Mouse (Mus musculus) urinary bladder, postnatal 36 days (tissue): Measurements from ENCODE around the gene Eif5b.
"Not testable (repeated sequence)": the region's sequence is repeated elsewhere in the genome, so short reads cannot be mapped to it uniquely, and the experiment has no call there.

ENCODE experiments used
- DNase-seq, 2 experiments: peaks; one replicate each; pipeline ENCODE4 v3.0.0; 2022; ENCODE audit warnings: low spot score in 2 of 2, mixed read lengths in 1 of 2

The Eif5b gene

DNA sequence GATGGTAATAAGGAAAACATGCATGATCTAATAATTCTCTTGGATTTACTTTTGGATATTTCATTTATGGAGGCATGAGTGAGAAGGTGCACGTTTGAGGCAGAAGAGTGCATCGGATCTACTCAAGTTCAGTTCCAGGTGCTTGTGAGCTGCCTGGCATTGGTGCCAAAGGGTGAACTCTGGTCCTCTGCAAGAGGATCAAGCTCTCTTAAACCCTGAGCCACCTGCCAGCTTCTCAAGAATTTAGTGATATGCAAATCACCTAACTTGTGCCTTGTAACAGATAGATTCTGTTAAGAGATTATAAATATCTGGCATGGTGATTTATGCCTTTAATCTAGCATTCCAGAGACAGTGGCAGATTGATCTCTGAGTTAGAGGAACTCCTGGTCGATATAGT is 5.2 kb downstream of the Eif5b start:
- DNase-seq: no peak

DNA sequence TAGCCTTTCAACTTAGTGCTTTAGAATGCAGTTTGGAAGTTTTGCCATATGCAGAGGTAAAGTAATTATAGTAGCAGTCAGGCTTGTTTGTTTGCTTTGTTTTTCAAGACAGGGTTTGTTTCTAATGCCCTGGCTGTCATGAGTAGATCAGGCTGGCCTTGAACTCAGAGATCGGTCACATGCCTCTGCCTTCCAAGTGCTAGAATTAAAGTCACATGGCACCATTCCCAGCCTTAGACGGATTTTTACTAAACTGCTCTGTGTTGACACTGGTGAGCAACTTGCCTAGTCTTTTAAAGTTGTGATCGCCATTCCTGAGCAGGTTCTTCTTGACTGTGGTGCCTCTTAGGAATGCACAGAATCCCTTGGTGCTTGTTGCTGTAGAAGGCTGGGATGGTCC is 8.9 kb downstream of the Eif5b start:
- DNase-seq: no peak

DNA sequence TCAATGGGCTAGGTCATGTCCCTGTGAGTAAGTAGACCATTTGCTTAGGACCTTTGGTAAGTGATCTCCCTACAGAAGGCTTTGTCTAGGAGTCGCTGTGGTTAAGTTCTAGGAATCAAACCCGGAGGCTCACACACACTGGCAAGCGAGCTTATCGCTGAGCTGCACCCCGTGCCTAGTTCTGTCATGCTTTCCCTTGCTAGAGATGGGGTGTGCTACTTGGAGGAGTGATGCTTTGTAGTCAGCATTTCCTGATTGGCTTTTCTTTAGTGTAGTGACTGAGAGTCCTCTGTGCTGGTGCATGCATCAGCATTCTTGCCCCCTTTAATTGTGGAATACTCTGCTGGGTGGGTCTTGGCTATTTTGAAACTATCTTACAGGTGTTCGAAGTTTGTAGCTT is 13.8 kb downstream of the Eif5b start:
- no peak for DNase-seq

DNA sequence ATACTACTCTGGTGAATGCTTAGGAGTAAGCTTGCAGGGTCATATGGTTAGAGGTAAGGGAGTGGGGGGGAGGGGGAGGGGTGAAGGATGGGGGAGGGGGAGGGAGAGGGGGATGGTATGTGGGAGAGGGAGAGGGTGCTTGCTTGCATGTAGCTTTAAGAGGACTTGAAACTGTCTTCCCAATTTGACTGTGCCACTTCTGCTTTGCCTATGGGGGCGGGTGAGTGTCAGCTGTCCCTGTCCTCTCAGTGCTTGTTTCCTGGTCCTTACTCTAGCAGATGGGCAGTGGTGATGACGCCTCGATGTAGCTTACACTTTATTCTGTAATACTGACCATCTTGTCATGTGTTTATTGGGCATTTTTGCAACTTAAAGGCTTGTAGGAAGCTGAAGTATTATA is 14.3 kb downstream of the Eif5b start:
- no peak for DNase-seq

DNA sequence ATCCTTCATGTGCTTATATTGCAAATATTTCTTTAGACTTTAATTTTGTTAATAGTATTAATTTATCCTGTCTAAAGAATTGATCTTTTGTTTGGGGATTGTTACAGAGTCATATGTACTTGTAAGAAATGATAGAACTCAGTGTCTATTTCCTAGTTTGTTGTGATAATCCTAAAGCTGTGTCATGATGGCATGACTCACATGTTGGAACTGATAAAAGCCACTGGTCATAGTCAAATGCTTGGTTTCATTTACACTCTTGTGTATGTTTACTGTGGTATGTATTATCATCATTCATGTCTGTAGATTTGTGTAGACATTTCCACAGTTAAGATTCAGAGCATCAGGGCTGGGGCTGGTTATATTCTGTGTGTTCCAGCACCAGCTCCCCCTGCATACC is 14.7 kb downstream of the Eif5b start:
- no peak for DNase-seq

DNA sequence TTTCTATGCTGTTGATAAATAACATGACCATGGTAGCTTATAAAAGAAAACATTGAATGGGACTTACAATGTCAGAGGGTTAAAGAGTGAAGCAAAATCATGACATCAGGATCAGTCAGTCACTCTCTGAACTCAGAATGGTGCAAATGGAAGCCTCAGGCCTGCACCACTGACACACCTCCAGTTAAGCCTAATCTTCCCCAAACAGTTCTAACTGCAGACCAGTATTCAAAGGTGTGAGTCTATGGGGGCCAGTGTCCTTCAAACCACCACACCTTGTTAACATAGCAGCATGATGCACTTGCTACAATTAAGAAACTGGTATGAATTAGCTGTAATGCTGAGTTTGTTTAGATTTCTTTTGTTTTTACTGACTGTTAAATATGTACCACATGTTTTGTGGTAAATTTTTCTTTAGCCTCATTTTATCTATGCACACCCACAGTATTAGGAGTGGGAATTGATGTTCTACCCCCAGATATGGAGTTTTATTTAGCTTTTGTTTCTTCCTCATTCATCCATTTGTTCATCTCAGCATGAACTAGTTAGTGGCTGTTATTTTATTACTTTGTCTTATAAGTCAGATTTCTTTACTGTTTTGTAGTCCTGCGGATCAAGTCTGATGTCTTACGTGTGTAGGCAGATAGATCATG is 16.9 kb downstream of the Eif5b start:
- no peak for DNase-seq

DNA sequence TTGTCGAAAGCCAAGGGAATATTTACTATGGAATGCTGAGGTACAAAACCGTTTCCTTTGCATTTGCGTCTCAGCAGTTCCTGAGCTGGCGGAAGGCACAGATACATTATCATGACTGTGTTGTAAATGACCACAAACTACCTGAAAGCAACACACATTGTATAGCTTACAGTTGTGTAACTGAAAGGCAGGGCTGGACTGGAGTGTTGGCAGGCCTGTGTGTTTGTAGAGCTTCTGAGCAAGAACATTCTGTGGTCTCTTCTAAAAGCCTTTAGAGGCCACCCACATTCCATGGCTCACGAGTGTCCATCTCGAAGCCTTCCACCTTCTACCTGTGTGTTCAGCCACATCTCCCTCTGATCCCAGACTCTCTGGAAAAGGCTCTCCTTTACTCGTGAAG is 29.5 kb downstream of the Eif5b start:
- DNase-seq: no peak

- DNase-seq: no peak
These were observed 33.6 kb downstream of the Eif5b start for GRCm38 (mm10) chr1:38031391-38031790.

GRCm38 (mm10) chr1:38035521-38035920 is 37.7 kb downstream of the Eif5b start:
- no peak for DNase-seq

DNA sequence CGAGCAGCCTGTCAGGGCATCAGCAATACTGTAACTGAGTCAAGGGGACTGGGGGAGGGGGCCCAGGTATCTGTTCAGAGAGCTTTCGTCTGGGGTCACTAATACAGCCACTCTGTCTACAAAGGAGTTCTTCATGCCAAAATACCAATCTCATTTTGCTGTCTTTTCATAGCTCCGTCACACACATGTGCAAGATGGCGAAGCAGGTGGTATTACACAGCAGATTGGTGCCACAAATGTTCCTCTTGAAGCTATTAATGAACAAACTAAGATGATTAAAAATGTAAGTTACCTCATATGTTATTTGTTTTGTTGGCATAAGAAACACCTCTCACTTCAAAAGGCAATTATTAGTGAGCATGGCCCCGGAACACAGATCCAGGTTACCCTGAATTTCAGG is 39.6 kb downstream of the Eif5b start:
- no peak for DNase-seq

DNA sequence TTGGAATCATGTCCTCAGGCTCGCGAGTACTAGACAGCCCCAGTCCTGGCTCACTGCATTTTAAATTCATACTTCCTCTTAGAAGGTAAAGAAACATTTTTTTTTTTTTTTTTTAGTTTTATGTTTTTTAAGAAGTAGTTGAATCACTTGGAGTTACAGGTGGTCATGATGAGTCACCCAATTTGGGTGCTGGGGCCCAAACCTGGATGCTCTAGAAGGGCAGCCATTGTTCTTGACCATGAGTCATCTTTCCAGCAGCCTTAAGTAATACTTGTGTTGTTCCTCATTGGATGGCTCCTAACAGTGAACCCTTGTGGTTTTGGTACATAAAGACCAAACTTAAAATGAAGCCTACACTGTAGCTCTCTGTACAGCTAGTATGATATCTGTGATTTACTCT is 41.1 kb downstream of the Eif5b start:
- DNase-seq: no peak

DNA sequence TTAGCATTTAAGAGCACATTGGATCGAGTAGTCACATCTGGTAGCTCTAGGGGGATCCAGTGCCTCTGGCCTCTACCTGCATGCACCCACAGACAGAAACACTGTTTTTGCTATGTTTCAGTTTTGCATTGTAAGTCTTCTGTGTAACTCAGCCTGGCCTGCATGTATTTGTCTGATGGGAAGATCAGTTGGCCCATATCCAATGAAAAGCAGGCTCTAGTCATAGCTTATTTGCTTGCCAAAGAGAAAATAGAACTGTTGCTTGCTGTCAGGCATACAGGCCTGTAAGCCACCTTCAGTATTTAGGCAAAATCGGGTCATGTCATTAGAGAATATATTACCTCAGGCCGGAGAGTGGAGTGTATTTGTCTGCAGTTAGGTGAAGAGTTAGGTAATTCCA is 50.3 kb downstream of the Eif5b start:
- DNase-seq: no peak

DNA sequence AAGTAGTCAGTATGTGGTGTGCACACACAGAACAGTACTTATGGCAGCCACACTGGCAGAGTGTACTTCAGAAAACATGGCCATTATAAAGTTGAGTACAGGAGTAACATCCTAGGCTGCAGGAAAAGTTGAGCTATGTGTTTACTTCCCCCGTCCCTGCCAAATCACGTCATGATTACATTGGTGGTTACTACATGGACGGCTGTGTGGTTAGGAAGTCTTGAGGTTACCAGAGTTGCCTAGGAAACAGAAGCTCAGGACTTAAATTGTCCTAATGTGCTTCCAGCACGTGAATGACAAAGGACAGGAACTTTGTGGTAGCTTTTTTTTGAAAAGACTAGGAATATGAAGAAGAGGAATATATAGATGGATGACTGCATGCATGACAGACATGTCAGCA is 51.8 kb downstream of the Eif5b start:
- no peak for DNase-seq

DNA sequence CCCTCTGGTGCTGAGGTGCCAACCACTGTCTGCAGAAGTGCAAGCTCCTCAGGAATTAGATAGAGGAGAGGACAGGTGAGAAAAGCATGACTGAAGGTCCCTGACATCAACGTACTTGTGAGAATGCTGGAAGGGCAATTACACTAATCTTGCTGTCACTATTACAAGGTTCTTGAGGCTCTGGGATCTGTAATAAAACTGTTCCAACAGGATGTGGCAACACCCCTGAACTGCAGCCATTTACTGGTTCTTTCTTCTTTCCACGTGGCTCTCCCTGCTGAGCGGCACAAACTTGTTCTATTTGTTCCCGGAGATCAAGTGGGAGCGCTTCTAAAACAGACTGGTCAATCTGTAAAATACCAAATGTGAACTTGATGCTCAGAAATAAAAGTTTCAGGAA is 57.4 kb downstream of the Eif5b start:
- DNase-seq: peak in 1 of 2 experiments; percentile 12

GRCm38 (mm10) chr1:38058417-38058816 is 60.6 kb downstream of the Eif5b start:
- no peak for DNase-seq

DNA sequence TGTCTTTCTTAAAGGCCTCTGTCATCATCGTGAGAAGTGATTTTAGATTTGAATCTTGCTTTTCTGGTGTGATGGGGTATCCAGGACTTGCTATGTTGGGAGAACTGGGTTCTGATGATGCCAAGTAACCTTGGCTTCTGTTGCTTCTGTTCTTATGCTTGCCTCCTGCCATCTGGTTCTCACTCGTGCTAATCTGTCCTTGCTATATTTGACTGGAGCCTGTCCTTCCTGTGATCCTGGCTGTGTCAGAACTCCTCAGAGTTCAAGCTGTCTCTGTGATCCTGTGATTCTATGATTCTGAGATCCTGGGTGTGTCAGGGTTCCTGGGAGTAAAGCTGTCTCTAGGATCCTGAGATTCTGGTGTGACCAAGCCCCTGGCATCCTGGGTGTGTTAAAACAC is 64.3 kb downstream of the Eif5b start:
- not testable (repeated sequence) for DNase-seq

- DNase-seq: no peak
These were observed 69.5 kb downstream of the Eif5b start for GRCm38 (mm10) chr1:38067276-38067675.

- DNase-seq: no peak
These were observed 73.5 kb downstream of the Eif5b start for GRCm38 (mm10) chr1:38071326-38071725.

DNA sequence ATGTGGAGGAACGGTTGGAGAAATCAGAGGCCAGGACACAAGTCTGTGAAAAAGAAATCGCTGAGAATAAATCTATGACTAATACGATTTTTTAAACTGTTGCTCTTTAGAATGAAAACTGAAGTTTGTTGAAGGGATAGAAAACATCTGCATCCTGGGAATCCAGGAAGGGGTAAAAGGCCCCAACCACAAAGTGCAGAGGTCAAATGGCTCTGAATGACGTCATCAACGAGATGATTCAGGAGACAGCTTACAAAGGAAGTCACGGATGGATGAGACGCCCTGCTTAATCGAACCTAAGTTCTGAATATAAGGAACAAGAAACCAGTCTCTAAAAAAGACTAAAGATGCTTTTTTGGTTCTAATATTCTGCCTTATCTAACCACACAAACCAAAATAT is 83.5 kb downstream of the Eif5b start:
- no peak for DNase-seq

DNA sequence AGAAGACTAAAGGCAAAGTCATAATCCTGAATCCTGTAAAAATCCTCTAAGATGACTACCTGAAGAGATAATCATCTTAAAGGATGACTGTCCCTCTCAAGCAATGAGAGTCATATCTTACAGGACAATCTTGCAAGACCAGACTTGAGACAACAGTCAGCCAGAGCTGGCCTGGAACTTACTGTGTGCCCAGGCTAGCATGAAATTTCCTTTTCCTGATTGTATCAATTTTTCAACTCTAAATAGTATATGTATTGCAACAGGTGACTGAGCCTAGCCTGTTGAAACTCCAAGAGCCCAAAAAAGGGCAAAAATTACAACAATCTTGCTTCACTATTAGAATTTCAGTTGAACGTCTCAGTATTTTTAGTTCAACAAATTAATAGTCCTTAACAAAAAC is 105.4 kb downstream of the Eif5b start:
- no peak for DNase-seq

DNA sequence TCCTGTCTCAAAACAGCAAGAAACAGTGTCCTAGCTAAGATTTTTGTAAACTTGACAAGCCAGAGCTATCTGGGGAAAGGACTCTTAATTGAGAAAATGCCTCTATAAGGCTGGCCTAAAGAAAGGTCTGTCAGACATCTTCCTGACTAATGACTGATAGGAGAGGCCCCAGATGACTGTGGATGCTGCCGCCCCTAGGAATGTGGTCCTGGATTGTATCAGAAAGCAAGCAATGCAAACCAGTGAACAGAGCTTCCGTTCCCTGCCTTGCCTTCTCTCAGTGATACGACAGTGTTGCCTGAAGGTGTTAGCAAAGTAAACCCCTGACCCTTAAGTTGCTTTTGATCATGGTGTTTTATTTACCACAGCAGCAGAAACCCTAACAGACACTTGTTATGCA is 106.0 kb downstream of the Eif5b start:
- DNase-seq: no peak
